Mouse (Mus musculus) heart, adult 2 months (tissue): ENCODE data around the gene Gm17190. TPM values are rescaled to one million over a fixed set of nuclear protein-coding genes. Genes with fewer than 3 reads are reported as not detected.

Source experiments
- DNase-seq, 2 experiments: peaks; one replicate each; pipeline ENCODE4 v3.0.0; 2021
- H3K27ac ChIP-seq: fragments of 200-600 bp; 2 replicates; pipeline ENCODE4 v1.8.1; 2022
- H3K27me3 ChIP-seq: fragments of 200-500 bp; 2 replicates; pipeline ENCODE4 v1.6.1; 2012; ENCODE audit warnings: mild to moderate bottlenecking, low read length, inconsistent platforms, mixed read lengths; ENCODE audit not compliant: control insufficient read depth, insufficient read depth
- H3K36me3 ChIP-seq: fragments of 200-500 bp; 2 replicates; pipeline ENCODE4 v1.6.1; 2012; ENCODE audit warnings: low read length, inconsistent platforms; ENCODE audit not compliant: control insufficient read depth, insufficient read depth
- H3K4me1 ChIP-seq: fragments of 200-500 bp; 2 replicates; pipeline ENCODE4 v1.6.1; 2011; ENCODE audit warnings: low read length; ENCODE audit not compliant: control insufficient read depth, insufficient read depth
- H3K4me3 ChIP-seq: fragments of 200-600 bp; 2 replicates; pipeline ENCODE4 v1.8.1; 2022
- H3K79me2 ChIP-seq: fragments of 200-500 bp; replicated peaks from 2 replicates; pipeline ENCODE4 v1.6.1; 2012; ENCODE audit warnings: mild to moderate bottlenecking, inconsistent platforms, low read length, moderate library complexity, mixed read lengths; ENCODE audit not compliant: control insufficient read depth, insufficient read depth
- H3K9ac ChIP-seq: fragments of 200-500 bp; 2 replicates; pipeline ENCODE4 v1.6.1; 2012; ENCODE audit warnings: low read depth, mild to moderate bottlenecking, control low read depth, inconsistent platforms, low read length, mixed read lengths
- CTCF ChIP-seq: fragments of 200-600 bp; IDR thresholded peaks from 2 replicates; pipeline ENCODE4 v1.8.1; 2022; ENCODE audit warnings: antibody characterized with exemption, mild to moderate bottlenecking, moderate library complexity
- EP300 ChIP-seq: fragments of 200-500 bp; IDR thresholded peaks from 2 replicates; pipeline ENCODE4 v1.6.1; 2011; ENCODE audit warnings: low read depth, low read length, control low read depth; ENCODE audit not compliant: insufficient read depth
- POLR2A ChIP-seq: fragments of 200-500 bp; IDR thresholded peaks from 2 replicates; pipeline ENCODE4 v1.6.1; 2011; ENCODE audit warnings: mild to moderate bottlenecking, low read depth, low read length, control low read depth; ENCODE audit not compliant: insufficient read depth
- WGBS: fragments of 180-500 bp; shearing (Covaris S2); methylation state at CpG from one replicate; pipeline ENCODE4 v1.1.7; 2018; 5-methylcytosine and 5-hydroxymethylcytosine counted together
- intact Hi-C: fragments of 180-260 bp; cut with DNase I; formaldehyde crosslinking; loops from one replicate; pipeline ENCODE4 v1.15.1; 2025
- polyA plus RNA-seq: library from polyadenylated mRNA; depleted of rRNA; stranded (reverse); fragments of >200 nt; gene quantifications from 2 replicates; pipeline ENCODE4 v1.2.3, GENCODE M21; 2012
- total RNA-seq, 2 experiments: library from RNA; stranded (reverse); gene quantifications; 2 replicates each; pipeline ENCODE4 v1.2.3; 2021

The Gm17190 gene
- total and polyA plus RNA-seq, 3 experiments, result not detected

DNA sequence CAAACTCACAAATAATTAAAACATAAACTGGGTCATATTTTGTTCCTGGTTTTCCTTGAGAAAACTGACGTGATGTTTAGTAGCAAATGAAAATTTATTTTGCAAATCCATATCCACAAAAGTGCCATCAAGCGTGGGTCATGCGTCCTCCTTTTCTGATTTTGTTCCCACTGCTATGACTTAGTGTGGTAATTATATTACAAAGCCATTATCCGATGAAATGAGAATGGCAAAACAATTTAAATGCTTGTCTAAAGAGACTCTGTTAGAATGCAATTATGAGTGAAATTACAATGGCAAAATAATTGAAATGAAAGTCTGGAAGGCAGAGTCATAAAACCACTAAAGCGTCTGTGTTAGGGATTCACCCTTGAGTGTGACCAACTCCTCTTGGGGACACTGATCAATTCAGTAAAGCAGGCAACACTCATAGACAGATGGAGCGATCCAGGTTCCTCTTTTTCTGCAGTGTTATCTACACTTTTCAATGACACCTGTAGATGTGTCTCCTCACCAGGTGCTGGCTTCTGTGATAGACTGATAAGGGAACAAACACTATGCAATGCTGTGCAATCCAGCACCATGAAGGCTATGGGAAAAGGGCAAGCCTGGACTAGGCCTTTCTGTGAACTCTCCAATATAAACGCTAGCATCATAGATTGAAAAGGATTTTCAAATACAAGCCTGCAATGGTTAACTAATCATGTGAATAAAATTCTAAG is 3.9 kb downstream of the Gm17190 start:
- Histone ChIP-seq H3K27ac (no peak overlapping the region), H3K27me3 (no peaks in the 10 kb centered on the region)
- 86% methylated on average over 7 of the region's 7 CpGs for WGBS

DNA sequence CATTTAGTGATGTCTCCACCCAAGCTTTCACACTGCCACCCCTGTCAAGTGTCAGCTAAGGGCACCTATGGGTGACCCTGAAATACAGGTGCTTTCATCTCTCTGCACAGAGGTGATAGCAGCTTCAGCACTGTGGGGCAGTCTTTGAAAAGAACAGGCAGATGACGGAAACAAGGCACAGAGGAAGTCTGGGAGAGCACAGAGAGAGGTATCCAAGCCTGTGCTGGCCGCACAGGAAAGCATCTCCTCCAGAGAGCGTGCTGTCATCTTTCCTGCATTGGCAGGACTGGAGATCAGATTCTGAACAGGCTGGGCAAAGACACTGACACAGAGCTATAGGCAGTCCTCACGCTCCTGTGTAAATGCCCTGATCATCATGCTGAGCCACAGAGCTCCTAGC is 9.1 kb downstream of the Gm17190 start:
- no peaks in the 10 kb centered on the region for H3K27me3 ChIP-seq
- no peak for DNase-seq
- no peak overlapping the region for H3K27ac ChIP-seq
- H3K36me3 ChIP-seq, result no peaks in the 10 kb centered on the region
- 53% methylated on average over 4 of the region's 4 CpGs for WGBS
- no peaks in the 10 kb centered on the region for H3K79me2 ChIP-seq
- no peak overlapping the region for H3K9ac ChIP-seq
- no peak for TF ChIP-seq EP300
- no peak for TF ChIP-seq CTCF
- TF ChIP-seq POLR2A, result no peak
- intact Hi-C loops, result no loop called here
- no peak overlapping the region for H3K4me3 ChIP-seq
- no peaks in the 10 kb centered on the region for H3K4me1 ChIP-seq

More for the DNA sequence above, 3.9 kb downstream of the Gm17190 start:
- no peak for DNase-seq
- Histone ChIP-seq H3K79me2 (no peaks in the 10 kb centered on the region), H3K4me3 (no peak overlapping the region), H3K4me1 (no peaks in the 10 kb centered on the region), H3K36me3 (no peaks in the 10 kb centered on the region), H3K9ac (no peak overlapping the region)
- no peak for TF ChIP-seq EP300
- TF ChIP-seq POLR2A, result no peak
- no peak for TF ChIP-seq CTCF
- intact Hi-C loops, result no loop called here

DNA sequence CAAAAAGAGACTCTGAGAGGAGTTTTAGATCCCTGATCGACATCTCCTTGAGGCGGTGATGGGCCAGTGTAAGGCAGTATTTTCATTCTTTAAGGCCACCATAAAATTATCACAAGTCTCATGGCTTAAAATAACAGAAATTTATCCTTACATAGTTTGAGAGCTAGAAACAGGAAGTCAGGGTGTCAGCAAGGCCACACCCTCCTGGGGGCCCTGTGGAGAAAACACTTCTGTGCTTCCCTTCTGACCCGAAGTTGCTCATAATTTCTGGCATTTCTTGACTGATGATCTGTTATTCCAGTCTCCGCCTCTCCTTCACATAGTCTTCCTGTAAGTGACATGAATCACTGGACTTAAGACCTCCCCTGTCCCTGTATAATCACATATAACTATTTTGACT is 24.5 kb downstream of the Gm17190 start:
- no peaks in the 10 kb centered on the region for H3K4me1 ChIP-seq
- H3K27ac ChIP-seq, result no peak overlapping the region
- H3K9ac ChIP-seq, result no peak overlapping the region
- no peak for DNase-seq
- H3K4me3 ChIP-seq, result no peak overlapping the region
- no peaks in the 10 kb centered on the region for H3K79me2 ChIP-seq
- H3K27me3 ChIP-seq, result no peaks in the 10 kb centered on the region
- H3K36me3 ChIP-seq, result no peaks in the 10 kb centered on the region
- WGBS, result 60% methylated on average over 4 of the region's 4 CpGs
- TF ChIP-seq EP300 (no peak), POLR2A (no peak), CTCF (no peak)
- intact Hi-C loops, result no loop called here

DNA sequence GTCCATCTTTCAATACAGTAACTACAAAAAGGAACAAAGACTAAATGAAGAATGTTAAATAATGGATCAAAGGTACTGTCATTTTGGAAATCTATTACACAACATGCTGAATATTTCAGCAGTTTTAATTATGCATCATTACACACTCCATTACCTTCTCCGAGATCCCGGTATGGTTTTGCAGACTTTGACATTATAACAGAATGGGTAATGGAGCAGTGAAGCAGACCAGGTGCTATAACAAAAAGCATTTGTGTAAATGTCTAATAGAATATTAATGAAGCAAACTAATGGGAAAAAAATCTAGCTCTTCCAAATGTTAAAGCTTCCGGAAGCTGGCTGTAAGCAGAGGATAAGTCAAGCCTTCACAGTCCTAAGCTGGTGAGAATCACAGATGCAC is 28.9 kb downstream of the Gm17190 start:
- Histone ChIP-seq H3K79me2 (no peaks in the 10 kb centered on the region), H3K9ac (no peak overlapping the region), H3K4me1 (peaks cover 2% of the 10 kb centered on the region; the same call in 1 of the 2 replicates), H3K27me3 (no peaks in the 10 kb centered on the region), H3K36me3 (no peaks in the 10 kb centered on the region), H3K27ac (no peak overlapping the region), H3K4me3 (no peak overlapping the region)
- DNase-seq, result no peak
- intact Hi-C loops, result no loop called here
- no peak for TF ChIP-seq EP300
- TF ChIP-seq CTCF, result no peak
- TF ChIP-seq POLR2A, result no peak
- 95% methylated on average over 3 of the region's 3 CpGs for WGBS

DNA sequence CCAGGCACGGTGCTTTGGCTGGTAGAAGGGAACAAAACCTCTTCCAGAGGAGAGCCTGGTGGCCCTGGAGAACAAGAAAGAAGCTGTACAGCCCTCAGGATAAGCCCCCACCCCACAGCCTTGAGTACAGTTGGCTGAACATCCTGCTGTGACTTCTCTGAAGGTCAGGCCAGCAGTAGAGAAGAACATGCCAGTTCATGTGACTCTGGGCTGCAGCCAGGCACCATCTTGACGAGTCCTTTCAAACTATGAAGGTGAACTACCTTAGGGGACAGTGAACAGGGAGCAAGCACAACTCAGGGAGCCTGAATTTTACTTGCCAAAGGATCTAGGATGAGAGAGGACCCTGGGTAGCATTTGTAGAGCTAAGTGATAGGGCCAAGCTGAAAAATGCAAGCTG is 30.9 kb downstream of the Gm17190 start:
- no peaks in the 10 kb centered on the region for H3K36me3 ChIP-seq
- WGBS, result 50% methylated on average over 2 of the region's 2 CpGs
- H3K4me1 ChIP-seq, result peaks cover 2% of the 10 kb centered on the region; the same call in 1 of the 2 replicates
- intact Hi-C loops, result no loop called here
- H3K9ac ChIP-seq, result no peak overlapping the region
- H3K27ac ChIP-seq, result no peak overlapping the region
- H3K79me2 ChIP-seq, result no peaks in the 10 kb centered on the region
- no peak overlapping the region for H3K4me3 ChIP-seq
- no peaks in the 10 kb centered on the region for H3K27me3 ChIP-seq
- peak; percentile 42 to 53 for DNase-seq
- no peak for TF ChIP-seq CTCF
- 0 out of 2 replicates have a peak, but pooled peaks have one; percentile 61 for TF ChIP-seq EP300

DNA sequence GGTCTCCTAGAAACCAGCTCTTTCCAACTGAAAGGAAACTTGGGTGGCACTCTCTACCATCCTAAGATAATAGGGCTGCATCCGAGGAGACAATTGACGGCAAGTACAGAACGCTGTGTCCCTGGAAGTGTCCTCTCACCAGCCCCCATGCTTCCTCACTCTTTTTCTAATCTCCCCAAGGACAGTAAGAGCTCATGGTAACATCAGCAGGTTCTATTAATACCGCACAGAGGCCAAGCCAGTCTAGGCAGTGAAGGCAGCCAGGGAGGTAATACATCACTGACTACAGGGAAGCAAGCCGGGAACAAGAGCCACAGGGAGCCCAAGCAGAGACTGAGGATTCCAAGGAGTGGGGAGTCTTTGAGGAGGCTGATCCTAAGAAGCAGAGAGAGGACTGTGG is 43.2 kb downstream of the Gm17190 start:
- H3K79me2 ChIP-seq, result no peaks in the 10 kb centered on the region
- H3K27ac ChIP-seq, result no peak overlapping the region
- no peak overlapping the region for H3K9ac ChIP-seq
- intact Hi-C loops, result no loop called here
- H3K4me3 ChIP-seq, result no peak overlapping the region
- TF ChIP-seq CTCF (no peak), POLR2A (no peak), EP300 (no peak)
- WGBS, result 52% methylated on average over 5 of the region's 5 CpGs
- H3K27me3 ChIP-seq, result no peaks in the 10 kb centered on the region
- H3K4me1 ChIP-seq, result no peaks in the 10 kb centered on the region; the same call in 1 of the 2 replicates
- peak in 1 of 2 experiments; percentile 4 for DNase-seq
- no peaks in the 10 kb centered on the region for H3K36me3 ChIP-seq
